Mouse (Mus musculus) hindbrain, postnatal 0 days (tissue): ENCODE data around the gene Tecpr1. TPM values are rescaled to one million over a fixed set of nuclear protein-coding genes. Genes with fewer than 3 reads are reported as not detected.

Source experiments
- ATAC-seq: fragments of 200-750 bp; cut with Nextera tagmentation; 2 replicates; pipeline ENCODE4 v1.8.0; 2017; ENCODE audit warnings: mild to moderate bottlenecking, moderate TSS enrichment, moderate library complexity
- DNase-seq: peaks from one replicate; pipeline ENCODE4 v3.0.0-alpha.2; 2015; ENCODE audit warnings: low spot score
- H3K27ac ChIP-seq: fragments of 300-500 bp; sonication (generic); 2 replicates; pipeline ENCODE4 v1.5.1; 2014; ENCODE audit warnings: mild to moderate bottlenecking
- H3K27me3 ChIP-seq: fragments of 300-500 bp; sonication (generic); 2 replicates; pipeline ENCODE4 v1.6.1; 2014; ENCODE audit warnings: low read length, mixed read lengths; ENCODE audit not compliant: insufficient read depth
- H3K36me3 ChIP-seq: fragments of 300-500 bp; sonication (generic); 2 replicates; pipeline ENCODE4 v1.6.1; 2014; ENCODE audit warnings: low read length, mixed read lengths; ENCODE audit not compliant: insufficient read depth
- H3K4me1 ChIP-seq: fragments of 300-500 bp; sonication (generic); 2 replicates; pipeline ENCODE4 v1.6.1; 2014; ENCODE audit warnings: antibody characterized with exemption, low read length, mixed read lengths; ENCODE audit not compliant: insufficient read depth
- H3K4me2 ChIP-seq: fragments of 300-500 bp; sonication (generic); 2 replicates; pipeline ENCODE4 v1.6.1; 2014; ENCODE audit warnings: low read depth, mild to moderate bottlenecking, low read length, moderate library complexity, mixed read lengths
- H3K4me3 ChIP-seq: fragments of 300-500 bp; sonication (generic); 2 replicates; pipeline ENCODE4 v1.5.1; 2014; ENCODE audit warnings: low read length
- H3K9ac ChIP-seq: fragments of 300-500 bp; sonication (generic); replicated peaks from 2 replicates; pipeline ENCODE4 v1.6.1; 2014; ENCODE audit warnings: mild to moderate bottlenecking, low read length, moderate library complexity, mixed read lengths
- H3K9me3 ChIP-seq: fragments of 300-500 bp; sonication (generic); 2 replicates; pipeline ENCODE4 v1.6.1; 2016; ENCODE audit warnings: low read length, mixed read lengths
- CTCF ChIP-seq: IDR thresholded peaks from 2 replicates; pipeline ENCODE4 v1.5.1; 2016; ENCODE audit warnings: antibody characterized with exemption, control low read depth, low read depth
- WGBS: fragments of 180-500 bp; shearing (Covaris S2); extraction: QIAGEN DNeasy Blood & Tissue Kit; methylation state at CpG from one replicate; pipeline ENCODE4 v1.1.7; 2014; 5-methylcytosine and 5-hydroxymethylcytosine counted together
- polyA plus RNA-seq: library from polyadenylated mRNA; unstranded; fragments of >200 nt; fragmentation: Nextera tagmentation; extraction: Ambion mirVana; gene quantifications from 2 replicates; pipeline ENCODE4 v1.2.1, GENCODE M21; 2015
- total RNA-seq: library from RNA; depleted of rRNA; stranded (reverse); fragments of >200 nt; gene quantifications from 2 replicates; pipeline ENCODE4 v1.2.3, GENCODE M21; 2014

Gene Tecpr1
- total and polyA plus RNA-seq, 2 experiments from 2014 or later, result 34.1 to 66.2 TPM

DNA sequence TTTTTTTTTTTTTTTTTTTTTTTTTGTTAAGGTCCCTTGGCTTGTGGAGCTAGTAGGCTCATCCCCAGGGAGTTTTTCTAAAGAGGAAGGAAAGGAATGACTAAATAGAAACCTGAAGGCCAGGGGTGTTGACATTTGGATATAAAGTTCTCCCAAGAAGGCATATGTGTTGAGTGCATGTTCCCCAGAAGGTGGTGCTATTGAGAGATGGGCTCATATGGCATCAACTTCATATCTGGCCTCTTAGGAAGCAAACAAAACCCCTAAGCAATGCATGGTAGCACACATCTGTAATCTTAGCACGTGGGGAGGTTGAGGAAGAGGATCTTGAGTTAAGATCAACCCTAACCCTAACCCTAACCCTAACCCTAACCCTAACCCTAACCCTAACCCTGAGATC, 8.0 kb upstream of the Tecpr1 start:
- no peaks in the 10 kb centered on the region for H3K27me3 ChIP-seq
- no peaks in the 10 kb centered on the region for H3K9me3 ChIP-seq
- H3K4me3 ChIP-seq, result no peak overlapping the region
- no peak overlapping the region for H3K4me2 ChIP-seq
- no peak overlapping the region for H3K27ac ChIP-seq
- no peak overlapping the region for H3K9ac ChIP-seq
- ATAC-seq (no peak), DNase-seq (peak; percentile 18)
- TF ChIP-seq CTCF, result peak; percentile 56
- H3K36me3 ChIP-seq, result no peaks in the 10 kb centered on the region
- no peaks in the 10 kb centered on the region for H3K4me1 ChIP-seq
- 78% methylated on average over 1 of the region's 1 CpGs for WGBS

DNA sequence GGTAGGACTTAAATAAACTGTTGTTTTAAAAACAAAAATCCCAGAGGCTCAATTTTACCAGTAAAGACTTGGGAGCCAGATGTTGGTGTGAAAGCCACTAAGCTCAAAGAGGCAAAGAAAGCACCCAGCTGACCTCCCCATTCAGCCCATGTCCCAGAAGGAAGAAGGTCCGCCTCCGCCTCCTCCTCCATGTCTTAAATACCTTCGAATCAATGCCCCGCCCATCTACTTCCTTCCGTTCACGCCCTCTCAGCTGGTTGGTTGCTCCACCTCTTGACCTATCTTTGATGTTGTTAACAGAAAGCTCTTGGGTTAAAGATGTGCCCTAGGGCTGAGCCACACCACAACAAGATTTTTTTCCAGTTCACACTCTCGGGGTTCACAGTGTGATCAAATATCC, 6.8 kb upstream of the Tecpr1 start:
- no peaks in the 10 kb centered on the region for H3K36me3 ChIP-seq
- no peak overlapping the region for H3K27ac ChIP-seq
- H3K9ac ChIP-seq, result no peak overlapping the region
- no peaks in the 10 kb centered on the region for H3K9me3 ChIP-seq
- no peak for TF ChIP-seq CTCF
- no peaks in the 10 kb centered on the region for H3K4me1 ChIP-seq
- no peak for DNase-seq
- H3K4me3 ChIP-seq, result no peak overlapping the region
- no peak overlapping the region for H3K4me2 ChIP-seq
- ATAC-seq, result no peak
- WGBS, result 84% methylated on average over 7 of the region's 7 CpGs
- H3K27me3 ChIP-seq, result no peaks in the 10 kb centered on the region

DNA sequence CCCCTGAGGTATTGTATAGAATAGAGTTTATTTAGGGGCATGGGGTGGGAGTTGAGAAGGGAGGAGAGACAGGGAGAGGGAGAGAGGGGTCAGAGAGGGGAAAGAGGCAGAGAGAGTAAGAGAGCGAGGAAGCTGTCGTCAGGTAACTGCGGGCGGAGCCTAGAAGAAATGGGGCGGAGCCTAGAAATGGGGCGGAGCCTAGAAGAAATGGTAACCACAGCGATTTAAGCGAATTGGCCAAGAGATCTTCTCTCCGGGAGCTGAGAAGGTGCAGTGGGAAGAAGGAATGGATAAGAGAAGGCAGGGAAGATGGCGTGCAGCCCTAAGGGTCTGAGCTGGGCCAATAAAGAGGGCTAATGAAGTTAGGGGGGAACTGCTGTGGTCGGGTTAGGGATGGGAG, 2.8 kb upstream of the Tecpr1 start:
- Histone ChIP-seq H3K4me1 (peaks cover 11% of the 10 kb centered on the region), H3K27me3 (no peaks in the 10 kb centered on the region), H3K4me2 (no peak overlapping the region), H3K4me3 (no peak overlapping the region), H3K9ac (no peak overlapping the region), H3K27ac (no peak overlapping the region), H3K9me3 (no peaks in the 10 kb centered on the region), H3K36me3 (no peaks in the 10 kb centered on the region)
- WGBS, result 30% methylated on average over 11 of the region's 11 CpGs
- ATAC-seq (no peak), DNase-seq (no peak)
- TF ChIP-seq CTCF, result no peak

DNA sequence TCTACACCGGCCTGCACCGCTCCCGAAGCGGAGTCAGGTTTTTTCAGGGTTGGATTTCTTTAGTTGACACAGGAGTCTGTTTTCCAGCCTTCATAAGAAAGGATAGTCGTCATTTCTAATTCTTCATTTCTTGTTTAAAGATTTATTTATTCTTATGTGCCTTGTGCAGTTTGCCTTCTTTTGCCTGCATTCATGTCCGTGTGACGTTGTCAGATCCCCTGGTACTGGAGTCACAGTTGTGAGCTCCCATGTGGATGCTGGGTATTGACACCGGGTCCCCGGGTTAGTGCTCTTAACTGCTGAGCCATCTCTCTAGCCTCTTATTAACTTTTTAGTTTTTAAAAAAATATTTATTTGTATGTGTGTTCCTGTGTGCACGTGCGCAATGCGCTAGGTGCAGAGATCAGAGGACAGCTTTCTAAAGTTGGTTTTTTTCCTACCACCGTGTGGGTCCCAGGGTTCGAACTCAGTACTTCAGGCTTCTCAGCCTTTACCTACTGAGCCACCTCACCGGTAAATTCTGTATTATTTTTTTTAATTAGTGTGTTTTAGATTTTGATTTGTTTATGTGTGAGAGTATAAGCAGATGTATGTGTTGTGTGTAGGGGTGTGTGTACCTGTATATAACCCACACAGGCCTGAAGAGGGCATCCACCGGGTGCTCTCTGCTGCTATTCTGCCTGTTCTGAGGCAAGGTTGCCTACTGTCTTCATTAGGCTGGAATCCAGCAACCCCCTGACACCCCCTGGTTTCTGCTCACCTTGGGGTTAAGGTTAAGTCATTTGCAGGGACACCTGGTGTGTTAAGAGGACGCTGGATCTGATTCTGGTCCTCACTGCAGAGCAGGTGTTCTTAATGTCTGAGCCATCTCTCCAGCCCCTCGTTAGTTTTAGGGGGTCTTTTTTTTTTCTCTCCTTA, 743 bp upstream of the Tecpr1 start:
- no peaks in the 10 kb centered on the region for H3K9me3 ChIP-seq
- peak overlapping the region; percentile 76 for H3K4me3 ChIP-seq
- ATAC-seq (no peak), DNase-seq (no peak)
- no peaks in the 10 kb centered on the region for H3K27me3 ChIP-seq
- 23% methylated on average over 18 of the region's 18 CpGs for WGBS
- H3K36me3 ChIP-seq, result no peaks in the 10 kb centered on the region
- peaks cover 12% of the 10 kb centered on the region for H3K4me1 ChIP-seq
- peak overlapping the region; percentile 84; the same call in 1 of the 2 replicates for H3K27ac ChIP-seq
- peak overlapping the region; percentile 74 for H3K9ac ChIP-seq
- peak overlapping the region; percentile 91 for H3K4me2 ChIP-seq
- no peak for TF ChIP-seq CTCF

DNA sequence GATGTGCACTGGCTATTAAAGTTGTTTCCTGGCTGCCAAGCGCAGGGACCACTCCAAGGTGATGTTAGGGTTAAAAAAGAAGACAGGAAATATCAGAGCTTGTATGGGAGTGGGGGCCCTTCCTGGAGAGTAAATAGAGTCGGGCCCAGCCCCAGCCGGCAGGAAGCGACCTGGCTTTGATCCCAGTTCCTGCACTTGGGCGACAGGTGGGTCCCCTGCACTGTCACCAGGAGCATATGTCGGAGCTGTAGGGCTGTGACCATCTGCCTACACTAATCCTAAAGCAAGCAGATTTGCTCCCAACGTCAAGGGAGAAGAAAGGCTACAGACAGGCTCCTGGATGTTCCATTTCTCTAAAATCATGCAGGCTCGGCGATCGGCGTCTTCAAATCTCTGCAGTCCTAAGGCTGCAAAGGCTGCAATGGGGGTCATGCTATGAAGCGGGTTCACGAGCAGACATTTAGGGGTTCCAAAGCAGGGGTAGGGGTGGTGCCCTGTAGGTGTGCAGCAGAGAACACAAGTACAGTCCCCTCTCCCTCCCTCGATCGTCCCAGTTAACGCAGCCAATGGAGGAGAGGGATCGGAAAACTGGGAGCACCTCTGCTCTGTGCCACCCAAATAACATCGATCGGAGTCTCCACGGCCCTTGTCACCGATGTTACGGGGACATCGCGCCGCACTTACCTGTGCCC, 458 bp downstream of the Tecpr1 start:
- Histone ChIP-seq H3K4me3 (peak overlapping the region; percentile 76), H3K4me2 (peak overlapping the region; percentile 91), H3K27ac (peak overlapping the region; percentile 84), H3K9ac (peak overlapping the region; percentile 74), H3K4me1 (peaks cover 12% of the 10 kb centered on the region), H3K36me3 (no peaks in the 10 kb centered on the region), H3K27me3 (no peaks in the 10 kb centered on the region), H3K9me3 (no peaks in the 10 kb centered on the region)
- ATAC-seq (peak; percentile 80), DNase-seq (peak; percentile 59)
- no peak for TF ChIP-seq CTCF
- 2% methylated on average over 25 of the region's 25 CpGs for WGBS

DNA sequence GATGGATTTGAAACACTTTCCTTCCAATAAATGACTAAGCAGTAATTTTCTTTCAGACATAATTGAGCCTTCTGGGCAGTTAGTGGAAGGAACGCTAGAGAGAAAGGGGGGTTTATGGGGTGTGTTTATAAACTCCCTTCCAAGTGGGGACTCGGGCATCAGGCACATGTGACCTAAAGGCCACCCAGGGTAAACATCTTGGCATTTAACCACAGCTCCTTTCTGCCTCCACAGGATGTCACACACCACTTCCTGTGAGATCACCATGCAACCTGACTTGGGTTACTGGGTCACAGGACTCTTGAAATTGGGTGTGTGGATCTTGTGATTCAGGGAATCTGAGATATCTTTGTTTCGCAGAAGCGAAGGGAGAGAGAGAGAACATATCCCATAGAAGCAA, 2.1 kb downstream of the Tecpr1 start:
- WGBS, result 66% methylated on average over 4 of the region's 4 CpGs
- H3K36me3 ChIP-seq, result 0 out of 2 replicates have a peak, but pooled peaks cover 1% of the 10 kb centered on the region
- TF ChIP-seq CTCF, result no peak
- peaks cover 12% of the 10 kb centered on the region for H3K4me1 ChIP-seq
- DNase-seq, result no peak
- H3K4me2 ChIP-seq, result no peak overlapping the region
- H3K9me3 ChIP-seq, result no peaks in the 10 kb centered on the region
- no peak overlapping the region for H3K9ac ChIP-seq
- no peak for ATAC-seq
- H3K27me3 ChIP-seq, result no peaks in the 10 kb centered on the region
- no peak overlapping the region for H3K27ac ChIP-seq
- no peak overlapping the region for H3K4me3 ChIP-seq
